Mouse (Mus musculus): ENCODE data around the gene Ccdc167. TPM values are rescaled to one million over a fixed set of nuclear protein-coding genes. Genes with fewer than 3 reads are reported as not detected.

Ccdc167 gene
- polyA plus RNA-seq, 1 experiment from 2014 or later: 4.6 TPM

- no peak for TF ChIP-seq CTCF (IDR thresholded peaks at IDR 0.05; ENCODE audit: low read depth)
- TF ChIP-seq EP300 (IDR thresholded peaks at IDR 0.05; ENCODE audit: low read depth): no peak
- no peaks in the 10 kb centered on the region for H3K9me3 ChIP-seq (ENCODE audit: low read length)
- H3K4me2 ChIP-seq (ENCODE audit: low read depth, low read length): peak overlapping the region; percentile 80
- no peaks in the 10 kb centered on the region for H3K27me3 ChIP-seq (ENCODE audit: insufficient read depth, low read length)
- peaks cover 4% of the 10 kb centered on the region; the same call in 1 of the 2 replicates for H3K4me1 ChIP-seq (ENCODE audit: insufficient read depth)
- ATAC-seq (no peak), DNase-seq (no peak)
- H3K36me3 ChIP-seq (replicated peaks; ENCODE audit: insufficient read depth, low read length): peaks cover 34% of the 10 kb centered on the region
- 81% methylated on average over 6 of the region's 6 CpGs for WGBS (ENCODE audit: insufficient replicate concordance)
- 0 out of 2 replicates have a peak overlapping the region, but pooled peaks have one; percentile 21 for H3K9ac ChIP-seq (replicated peaks)
- peak overlapping the region; percentile 95; the same call in 1 of the 2 replicates for H3K4me3 ChIP-seq (ENCODE audit: low read depth, low read length)
- no peak overlapping the region for H3K27ac ChIP-seq (ENCODE audit: low read depth)
Observed at GRCm38 (mm10) chr17:29662145-29662544, 54.7 kb downstream of the Ccdc167 start.

GRCm38 (mm10) chr17:29660762-29661391, 56.0 kb downstream of the Ccdc167 start:
- ATAC-seq (peak; percentile 57), DNase-seq (no peak)
- Histone ChIP-seq H3K4me1 (ENCODE audit: insufficient read depth) (peaks cover 4% of the 10 kb centered on the region; the same call in 1 of the 2 replicates), H3K9ac (replicated peaks) (peak overlapping the region; percentile 97), H3K4me2 (ENCODE audit: low read depth, low read length) (peak overlapping the region; percentile 80), H3K4me3 (ENCODE audit: low read depth, low read length) (peak overlapping the region; percentile 95), H3K36me3 (replicated peaks; ENCODE audit: insufficient read depth, low read length) (peaks cover 23% of the 10 kb centered on the region), H3K9me3 (ENCODE audit: low read length) (no peaks in the 10 kb centered on the region), H3K27me3 (ENCODE audit: insufficient read depth, low read length) (no peaks in the 10 kb centered on the region), H3K27ac (ENCODE audit: low read depth) (peak overlapping the region; percentile 99)
- no peak for TF ChIP-seq EP300 (IDR thresholded peaks at IDR 0.05; ENCODE audit: low read depth)
- TF ChIP-seq CTCF (IDR thresholded peaks at IDR 0.05; ENCODE audit: low read depth): 0 out of 2 replicates have a peak, but pooled peaks have one; percentile 15
- under 1% methylated on average over 33 of the region's 41 CpGs for WGBS (ENCODE audit: insufficient replicate concordance)

- Histone ChIP-seq H3K9me3 (ENCODE audit: low read length) (no peaks in the 10 kb centered on the region), H3K9ac (replicated peaks) (peak within 1 kb of the TSS; percentile 97), H3K4me2 (ENCODE audit: low read depth, low read length) (peak within 1 kb of the TSS; percentile 80), H3K27me3 (ENCODE audit: insufficient read depth, low read length) (no peaks in the 10 kb centered on the region), H3K4me1 (ENCODE audit: insufficient read depth) (peaks cover 4% of the 10 kb centered on the region; the same call in 1 of the 2 replicates), H3K4me3 (ENCODE audit: low read depth, low read length) (peak within 1 kb of the TSS; percentile 95), H3K36me3 (replicated peaks; ENCODE audit: insufficient read depth, low read length) (peaks cover 20% of the 10 kb centered on the region), H3K27ac (ENCODE audit: low read depth) (peak within 1 kb of the TSS; percentile 99)
- ATAC-seq (peak; percentile 95), DNase-seq (peak; percentile 98)
- no peak for TF ChIP-seq EP300 (IDR thresholded peaks at IDR 0.05; ENCODE audit: low read depth)
- TF ChIP-seq CTCF (IDR thresholded peaks at IDR 0.05; ENCODE audit: low read depth): no peak
- under 1% methylated on average over 38 of the region's 41 CpGs for WGBS (ENCODE audit: insufficient replicate concordance)
Observed at GRCm38 (mm10) chr17:29660076-29660761, 56.6 kb downstream of the Ccdc167 start, which contains the start of gene Cmtr1. Gene Cmtr1 (plus strand): TSS chr17:29660595.

- 47% methylated on average over 2 of the region's 2 CpGs for WGBS (ENCODE audit: insufficient replicate concordance)
- H3K4me1 ChIP-seq (ENCODE audit: insufficient read depth): peaks cover 4% of the 10 kb centered on the region; the same call in 1 of the 2 replicates
- H3K9me3 ChIP-seq (ENCODE audit: low read length): no peaks in the 10 kb centered on the region
- ATAC-seq: peak; percentile 74
- peaks cover 9% of the 10 kb centered on the region for H3K36me3 ChIP-seq (replicated peaks; ENCODE audit: insufficient read depth, low read length)
- TF ChIP-seq CTCF (IDR thresholded peaks at IDR 0.05; ENCODE audit: low read depth) (no peak), EP300 (IDR thresholded peaks at IDR 0.05; ENCODE audit: low read depth) (peak; percentile 98)
- no peak for DNase-seq
- peak overlapping the region; percentile 66 for H3K4me2 ChIP-seq (ENCODE audit: low read depth, low read length)
- H3K27me3 ChIP-seq (ENCODE audit: insufficient read depth, low read length): no peaks in the 10 kb centered on the region
- peak overlapping the region; percentile 52 for H3K9ac ChIP-seq (replicated peaks)
- H3K4me3 ChIP-seq (ENCODE audit: low read depth, low read length): peak overlapping the region; percentile 55
- peak overlapping the region; percentile 99 for H3K27ac ChIP-seq (ENCODE audit: low read depth)
Observed at GRCm38 (mm10) chr17:29658249-29658648, 58.6 kb downstream of the Ccdc167 start.

- TF ChIP-seq EP300 (IDR thresholded peaks at IDR 0.05; ENCODE audit: low read depth): no peak
- no peak for TF ChIP-seq CTCF (IDR thresholded peaks at IDR 0.05; ENCODE audit: low read depth)
- Histone ChIP-seq H3K4me1 (ENCODE audit: insufficient read depth) (peaks cover 8% of the 10 kb centered on the region), H3K36me3 (replicated peaks; ENCODE audit: insufficient read depth, low read length) (peaks cover 42% of the 10 kb centered on the region), H3K4me3 (ENCODE audit: low read depth, low read length) (no peak overlapping the region), H3K27ac (ENCODE audit: low read depth) (no peak overlapping the region), H3K4me2 (ENCODE audit: low read depth, low read length) (no peak overlapping the region), H3K9ac (replicated peaks) (no peak overlapping the region), H3K9me3 (ENCODE audit: low read length) (no peaks in the 10 kb centered on the region), H3K27me3 (ENCODE audit: insufficient read depth, low read length) (no peaks in the 10 kb centered on the region)
- DNase-seq: no peak
- no peak for ATAC-seq
- WGBS (ENCODE audit: insufficient replicate concordance): 87% methylated on average over 3 of the region's 3 CpGs
Observed at GRCm38 (mm10) chr17:29642219-29642618, 74.6 kb downstream of the Ccdc167 start.

GRCm38 (mm10) chr17:29640971-29641370, 75.9 kb downstream of the Ccdc167 start:
- Histone ChIP-seq H3K4me2 (ENCODE audit: low read depth, low read length) (no peak overlapping the region), H3K9me3 (ENCODE audit: low read length) (no peaks in the 10 kb centered on the region), H3K36me3 (replicated peaks; ENCODE audit: insufficient read depth, low read length) (peaks cover 51% of the 10 kb centered on the region), H3K27ac (ENCODE audit: low read depth) (no peak overlapping the region), H3K4me1 (ENCODE audit: insufficient read depth) (peaks cover 15% of the 10 kb centered on the region), H3K9ac (replicated peaks) (no peak overlapping the region), H3K27me3 (ENCODE audit: insufficient read depth, low read length) (no peaks in the 10 kb centered on the region), H3K4me3 (ENCODE audit: low read depth, low read length) (no peak overlapping the region)
- WGBS (ENCODE audit: insufficient replicate concordance): 96% methylated on average over 11 of the region's 11 CpGs
- ATAC-seq: no peak
- no peak for DNase-seq
- TF ChIP-seq EP300 (IDR thresholded peaks at IDR 0.05; ENCODE audit: low read depth) (no peak), CTCF (IDR thresholded peaks at IDR 0.05; ENCODE audit: low read depth) (no peak)

Data from liver, postnatal 0 days (tissue).